Mouse (Mus musculus) stomach, postnatal 0 days (tissue): ENCODE data around the gene Erv3.

Experiments
- CTCF ChIP-seq: IDR thresholded peaks from 2 replicates; pipeline ENCODE4 v1.5.1; 2016; ENCODE audit warnings: antibody characterized with exemption, low read depth, mild to moderate bottlenecking, moderate library complexity
- EP300 ChIP-seq: optimal IDR thresholded peaks from 2 replicates; pipeline ENCODE3; 2016; ENCODE audit warnings: antibody characterized with exemption

GRCm38 (mm10) chr2:131876551-131877265 is 17.2 kb upstream of the Erv3 start:
- TF ChIP-seq CTCF (no peak), EP300 (no peak)
